29 mouse cellular contexts compared by ENCODE assay signal in the genomic region with DNA sequence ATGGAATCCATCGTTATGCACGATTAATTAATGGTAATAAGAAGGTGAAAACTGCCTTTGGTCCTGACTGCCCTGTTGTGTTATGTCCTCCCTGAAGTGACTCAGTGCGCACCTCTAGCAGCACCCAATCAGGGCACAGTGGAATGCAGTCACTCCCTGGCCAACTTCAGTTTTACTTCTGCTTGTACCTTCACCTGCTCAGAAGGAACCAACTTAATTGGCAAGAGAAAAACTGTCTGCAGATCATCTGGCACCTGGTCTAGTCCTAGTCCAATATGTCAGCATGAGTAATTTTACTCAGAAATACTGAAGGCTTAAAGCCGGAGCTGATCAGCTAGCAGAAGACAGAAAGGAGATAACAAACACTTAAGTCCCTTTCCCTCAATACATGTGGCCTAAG. TPM values are rescaled to one million over a fixed set of nuclear protein-coding genes. Genes with fewer than 3 reads are reported as not detected.
DNase-seq lines count a peak whose midpoint lies in the region; ATAC-seq and TF ChIP-seq lines count a peak whose summit lies in the region.
"Had no signal": no experiment of that assay in that cellular context is flagged by ENCODE, and none has a peak within 500 bp of the region (broad histone marks: within the 10 kb centered on the region; RNA-seq: fewer than 3 reads in every experiment).

No protein-coding gene starts in this region.

- TF ChIP-seq EP300 in liver, postnatal 0 days (IDR thresholded peaks at IDR 0.05; ENCODE audit: low read depth): no peak

- H3K9ac ChIP-seq in liver, postnatal 0 days (replicated peaks): no peak overlapping the region
- H3K9ac ChIP-seq in liver, embryonic 12.5 days: no peak overlapping the region
- H3K9ac ChIP-seq: embryonic facial prominence, embryonic 12.5 days; embryonic facial prominence, embryonic 15.5 days; forebrain, embryonic 15.5 days; heart, embryonic 13.5 days; hindbrain, embryonic 14.5 days had no signal

- DNase-seq in liver, postnatal 0 days: no peak
- DNase-seq in thymus, adult 2 months: no peak
- DNase-seq in thymus, postnatal 36 days: no peak
- peak; percentile 68 for DNase-seq in splenic B cell, adult 2 months (ENCODE audit: low read depth, low spot score)
- DNase-seq in cerebellum, postnatal 4 days (ENCODE audit: low spot score in 2 of 2): no peak
- no peak for DNase-seq in left cerebral cortex, adult 11 months (ENCODE audit: low spot score)
- DNase-seq: adrenal gland, adult 8-10 months; adrenal gland, postnatal 25 days; cerebellum, adult 18-20 months; cerebellum, adult 9-10 months; cerebellum, postnatal 14 days; gastrocnemius, adult 2 months; gastrocnemius, postnatal 14 days; heart, adult 18-20 months; heart, postnatal 14 days; heart, postnatal 4 days had no signal

- WGBS in liver, postnatal 0 days (ENCODE audit: insufficient replicate concordance): 77% methylated on average over 4 of the region's 4 CpGs
- WGBS in liver, embryonic 12.5 days (ENCODE audit: insufficient replicate concordance): 75% methylated on average over 4 of the region's 4 CpGs
- 93% methylated on average over 4 of the region's 4 CpGs for WGBS in thymus, adult 2 months
- 67% methylated on average over 4 of the region's 4 CpGs for WGBS in bone marrow, adult 2 months

- H3K27ac ChIP-seq in liver, postnatal 0 days (ENCODE audit: low read depth): 0 out of 2 replicates have a peak overlapping the region, but pooled peaks have one; percentile 41
- H3K27ac ChIP-seq in liver, embryonic 12.5 days: no peak overlapping the region
- H3K27ac ChIP-seq in thymus, adult 2 months (ENCODE audit: control insufficient read depth, insufficient read depth, low read length): peak overlapping the region; percentile 48
- H3K27ac ChIP-seq in bone marrow, adult 2 months (ENCODE audit: control insufficient read depth, insufficient read depth, low read depth, low read length, poor library complexity): peak overlapping the region; percentile 9; the same call in 1 of the 2 replicates
- H3K27ac ChIP-seq: embryonic facial prominence, embryonic 12.5 days; embryonic facial prominence, embryonic 15.5 days; forebrain, embryonic 15.5 days; gastrocnemius, adult 2 months; heart, embryonic 10.5 days; heart, embryonic 13.5 days; hindbrain, embryonic 14.5 days; hindbrain, postnatal 0 days had no signal

- H3K4me2 ChIP-seq in liver, postnatal 0 days (ENCODE audit: low read depth, low read length): no peak overlapping the region
- H3K4me2 ChIP-seq in liver, embryonic 12.5 days: no peak overlapping the region
- H3K4me2 ChIP-seq: embryonic facial prominence, embryonic 12.5 days; embryonic facial prominence, embryonic 15.5 days; forebrain, embryonic 15.5 days; heart, embryonic 13.5 days; hindbrain, embryonic 14.5 days had no signal

- no peaks in the 10 kb centered on the region for H3K36me3 ChIP-seq in liver, postnatal 0 days (replicated peaks; ENCODE audit: insufficient read depth, low read length)
- no peaks in the 10 kb centered on the region for H3K36me3 ChIP-seq in liver, embryonic 12.5 days
- H3K36me3 ChIP-seq in thymus, adult 2 months (ENCODE audit: control insufficient read depth, insufficient read depth, low read length): peaks cover 44% of the 10 kb centered on the region
- H3K36me3 ChIP-seq in splenic B cell, adult 2 months (ENCODE audit: control insufficient read depth, insufficient read depth, low read length, poor library complexity, severe bottlenecking): peaks cover 21% of the 10 kb centered on the region
- H3K36me3 ChIP-seq: embryonic facial prominence, embryonic 12.5 days; embryonic facial prominence, embryonic 15.5 days; forebrain, embryonic 15.5 days; heart, embryonic 10.5 days; heart, embryonic 13.5 days had no signal

- peaks cover 22% of the 10 kb centered on the region for H3K4me1 ChIP-seq in liver, postnatal 0 days (ENCODE audit: insufficient read depth)
- H3K4me1 ChIP-seq in liver, embryonic 12.5 days: peaks cover 6% of the 10 kb centered on the region; the same call in 1 of the 2 replicates
- peaks cover 31% of the 10 kb centered on the region for H3K4me1 ChIP-seq in thymus, adult 2 months (replicated peaks; ENCODE audit: control insufficient read depth, insufficient read depth, low read length)
- peaks cover 15% of the 10 kb centered on the region for H3K4me1 ChIP-seq in bone marrow, adult 2 months (ENCODE audit: control insufficient read depth, insufficient read depth, low read length)
- H3K4me1 ChIP-seq: embryonic facial prominence, embryonic 12.5 days; embryonic facial prominence, embryonic 15.5 days; forebrain, embryonic 15.5 days; heart, embryonic 10.5 days; heart, embryonic 13.5 days had no signal

- TF ChIP-seq POLR2A in thymus, adult 2 months (IDR thresholded peaks at IDR 0.05; ENCODE audit: control insufficient read depth, extremely low read depth, insufficient read depth, low read length, poor library complexity): no peak
- no peak for TF ChIP-seq POLR2A in bone marrow, adult 2 months (IDR thresholded peaks at IDR 0.05; ENCODE audit: borderline replicate concordance, control insufficient read depth, low read depth, low read length)

- H3K27me3 ChIP-seq in liver, postnatal 0 days (ENCODE audit: insufficient read depth, low read length): no peaks in the 10 kb centered on the region
- H3K27me3 ChIP-seq in liver, embryonic 12.5 days (replicated peaks): no peaks in the 10 kb centered on the region
- no peaks in the 10 kb centered on the region for H3K27me3 ChIP-seq in thymus, adult 2 months (ENCODE audit: control insufficient read depth, insufficient read depth, low read length)
- H3K27me3 ChIP-seq in splenic B cell, adult 2 months (ENCODE audit: control insufficient read depth, insufficient read depth, low read length, poor library complexity, severe bottlenecking): no peaks in the 10 kb centered on the region
- H3K27me3 ChIP-seq: embryonic facial prominence, embryonic 12.5 days; embryonic facial prominence, embryonic 15.5 days; forebrain, embryonic 15.5 days; heart, embryonic 13.5 days had no signal

- TF ChIP-seq CTCF in liver, postnatal 0 days (IDR thresholded peaks at IDR 0.05; ENCODE audit: low read depth): no peak
- no peak for TF ChIP-seq CTCF in thymus, adult 2 months (IDR thresholded peaks at IDR 0.05; ENCODE audit: borderline replicate concordance, control insufficient read depth, extremely low read depth, insufficient read depth, low read length, poor library complexity)
- no peak for TF ChIP-seq CTCF in bone marrow, adult 2 months (IDR thresholded peaks at IDR 0.05; ENCODE audit: control insufficient read depth, insufficient read depth, low read length)

- no peaks in the 10 kb centered on the region for H3K9me3 ChIP-seq in liver, postnatal 0 days (ENCODE audit: low read length)
- no peaks in the 10 kb centered on the region for H3K9me3 ChIP-seq in liver, embryonic 12.5 days (replicated peaks)
- H3K9me3 ChIP-seq: embryonic facial prominence, embryonic 12.5 days; embryonic facial prominence, embryonic 15.5 days; forebrain, embryonic 15.5 days; heart, embryonic 10.5 days; heart, embryonic 13.5 days had no signal

- H3K4me3 ChIP-seq in liver, postnatal 0 days (ENCODE audit: low read depth, low read length): no peak overlapping the region
- H3K4me3 ChIP-seq in liver, embryonic 12.5 days: no peak overlapping the region
- no peak overlapping the region for H3K4me3 ChIP-seq in thymus, adult 2 months (ENCODE audit: control insufficient read depth, insufficient read depth, low read length)
- no peak overlapping the region for H3K4me3 ChIP-seq in bone marrow, adult 2 months (replicated peaks; ENCODE audit: control insufficient read depth, low read depth, low read length)
- H3K4me3 ChIP-seq: embryonic facial prominence, embryonic 12.5 days; embryonic facial prominence, embryonic 15.5 days; forebrain, embryonic 15.5 days; gastrocnemius, adult 2 months; heart, embryonic 10.5 days; heart, embryonic 13.5 days had no signal

- no peak for ATAC-seq in liver, postnatal 0 days
- ATAC-seq in liver, embryonic 12.5 days: no peak
- ATAC-seq: forebrain, embryonic 15.5 days; hindbrain, postnatal 0 days had no signal

RNA-seq across cellular contexts. Expression of gene Sell, which starts 8.7 kb away (rescaled TPM):
- polyA plus RNA-seq in liver, postnatal 0 days (2015; fragmentation: Nextera tagmentation; extraction: Ambion mirVana): 10.2 and 10.8 TPM in 2 replicates
- 2.0 and 3.2 TPM in 2 replicates for polyA plus RNA-seq in liver, embryonic 12.5 days (2016; fragmentation: Nextera tagmentation; extraction: Ambion mirVana)
- 66.6 and 68.0 TPM in 2 replicates for polyA plus RNA-seq in thymus, adult 2 months (2012; rRNA removed)
- 36.0 and 70.4 TPM in 2 replicates for polyA plus RNA-seq in bone marrow, adult 2 months (2011; ENCODE audit: insufficient read depth, insufficient read length, low replicate concordance, missing spikeins)
- polyA plus RNA-seq: forebrain, embryonic 11.5 days; heart, embryonic 10.5 days; hindbrain, embryonic 11.5 days; hindbrain, embryonic 14.5 days had no signal

RNA-seq across cellular contexts. Expression of gene Sele, which starts 22.4 kb away (rescaled TPM):
- 0.06 and 0.11 TPM in 2 replicates for polyA plus RNA-seq in liver, postnatal 0 days (2015; fragmentation: Nextera tagmentation; extraction: Ambion mirVana)
- polyA plus RNA-seq in liver, embryonic 12.5 days (2016; fragmentation: Nextera tagmentation; extraction: Ambion mirVana): 0.05 TPM in 1 of 2 replicates, not detected in the other
- 0.13 and 0.18 TPM in 2 replicates for polyA plus RNA-seq in thymus, adult 2 months (2012; rRNA removed)
- 1.2 and 1.4 TPM in 2 replicates for polyA plus RNA-seq in bone marrow, adult 2 months (2011; ENCODE audit: insufficient read depth, insufficient read length, low replicate concordance, missing spikeins)
- polyA plus RNA-seq: activated CD4-positive, CD25-positive, alpha-beta regulatory T cell, adult 4 months; embryonic facial prominence, embryonic 12.5 days; forebrain, embryonic 11.5 days; forebrain, embryonic 15.5 days; heart, embryonic 10.5 days; hindbrain, embryonic 11.5 days; hindbrain, embryonic 14.5 days; hindbrain, postnatal 0 days; intestine, embryonic 14.5 days had no signal

RNA-seq across cellular contexts. Expression of gene Selp, which starts 44.6 kb away (rescaled TPM):
- polyA plus RNA-seq in liver, postnatal 0 days (2015; fragmentation: Nextera tagmentation; extraction: Ambion mirVana): 1.7 and 2.1 TPM in 2 replicates
- 0.38 and 0.41 TPM in 2 replicates for polyA plus RNA-seq in liver, embryonic 12.5 days (2016; fragmentation: Nextera tagmentation; extraction: Ambion mirVana)
- 1.3 and 2.8 TPM in 2 replicates for polyA plus RNA-seq in thymus, adult 2 months (2012; rRNA removed)
- 4.4 and 17.1 TPM in 2 replicates for polyA plus RNA-seq in bone marrow, adult 2 months (2011; ENCODE audit: insufficient read depth, insufficient read length, low replicate concordance, missing spikeins)
- polyA plus RNA-seq: embryonic facial prominence, embryonic 12.5 days; forebrain, embryonic 11.5 days; forebrain, embryonic 15.5 days; hindbrain, embryonic 14.5 days had no signal
